Mouse (Mus musculus) spleen, postnatal 14 days (tissue): ENCODE measurements around the gene Eea1.
A peak's percentile ranks its signal among the peaks of the same experiment; 100 is the strongest.
"Not testable (repeated sequence)": the region's sequence is repeated elsewhere in the genome, so short reads cannot be mapped to it uniquely, and the experiment has no call there.

ENCODE experiments used
- DNase-seq, 2 experiments: peaks; one replicate each; pipeline ENCODE4 v3.0.0; 2021 to 2022; ENCODE audit warnings: low spot score in 2 of 2

The Eea1 gene

DNA sequence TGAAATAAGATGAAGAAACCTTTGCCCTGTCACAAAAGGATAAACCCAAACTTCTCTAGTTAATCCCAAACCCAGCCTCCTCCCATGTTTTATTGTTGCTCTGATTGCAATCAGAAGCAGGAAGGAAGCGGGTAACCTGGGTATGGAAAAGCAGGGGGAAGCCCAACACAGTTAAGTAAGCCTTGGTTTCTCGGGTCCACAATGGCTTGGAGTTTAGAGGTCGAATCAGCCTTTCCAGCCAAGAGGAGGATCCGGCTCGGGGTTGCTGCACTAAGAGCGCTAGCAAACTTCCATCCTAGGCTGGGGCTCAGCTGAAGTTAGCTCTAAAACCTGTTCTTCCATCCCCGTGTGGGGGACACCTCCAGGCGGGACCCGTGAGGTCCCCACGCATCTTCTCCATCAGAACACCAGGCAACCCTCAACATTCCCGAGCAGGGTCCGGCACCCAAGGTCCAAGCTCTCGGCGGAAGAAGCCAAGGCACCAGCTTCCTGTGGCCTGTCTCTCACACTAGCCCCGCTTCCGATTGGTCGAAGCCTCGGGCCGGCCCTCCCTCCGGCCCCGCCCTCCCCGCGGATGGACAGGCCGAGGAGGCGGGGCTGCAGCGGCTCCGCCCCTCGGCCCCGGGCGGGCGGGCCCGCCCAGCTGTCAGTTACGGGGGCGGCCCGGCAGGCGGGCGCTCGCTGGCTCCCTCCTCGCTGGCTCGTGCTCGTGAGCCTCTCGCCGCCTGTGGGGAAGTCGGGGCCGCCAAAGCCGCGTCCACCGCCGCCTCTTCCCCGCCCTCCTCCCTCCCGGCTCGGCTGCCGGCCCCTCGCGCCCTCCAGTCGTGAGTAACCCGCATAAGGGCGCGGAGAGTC lies at the start of gene Eea1:
Gene Eea1 (plus strand): TSS at position 605 of the 855 bp plus-strand sequence.
- DNase-seq = peak; percentile 81 to 84

GRCm38 (mm10) chr10:95891214-95891960 lies 49.1 kb upstream of the Eea1 start:
- DNase-seq = no peak

DNA sequence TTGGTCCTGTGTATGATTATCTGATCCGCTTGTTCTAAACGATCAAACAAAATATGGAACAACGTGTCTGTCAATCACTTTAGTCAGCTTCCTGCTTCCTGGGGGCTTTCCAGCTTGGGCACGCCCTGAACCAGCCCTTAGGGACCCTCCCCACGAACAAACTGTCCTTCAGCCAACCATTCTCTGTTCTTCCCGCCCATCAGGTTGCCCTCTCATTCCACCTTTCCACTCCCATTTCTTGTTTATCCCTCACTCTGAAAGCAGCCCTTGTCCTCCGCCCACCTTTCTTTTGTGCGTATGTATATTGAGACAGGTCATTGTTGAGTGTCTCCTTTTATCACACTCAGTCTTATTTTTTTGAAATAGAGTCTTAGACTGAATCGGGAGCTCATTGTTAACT lies 48.3 kb upstream of the Eea1 start:
- DNase-seq = no peak

GRCm38 (mm10) chr10:95893291-95893932 lies 47.0 kb upstream of the Eea1 start:
- no peak for DNase-seq

DNA sequence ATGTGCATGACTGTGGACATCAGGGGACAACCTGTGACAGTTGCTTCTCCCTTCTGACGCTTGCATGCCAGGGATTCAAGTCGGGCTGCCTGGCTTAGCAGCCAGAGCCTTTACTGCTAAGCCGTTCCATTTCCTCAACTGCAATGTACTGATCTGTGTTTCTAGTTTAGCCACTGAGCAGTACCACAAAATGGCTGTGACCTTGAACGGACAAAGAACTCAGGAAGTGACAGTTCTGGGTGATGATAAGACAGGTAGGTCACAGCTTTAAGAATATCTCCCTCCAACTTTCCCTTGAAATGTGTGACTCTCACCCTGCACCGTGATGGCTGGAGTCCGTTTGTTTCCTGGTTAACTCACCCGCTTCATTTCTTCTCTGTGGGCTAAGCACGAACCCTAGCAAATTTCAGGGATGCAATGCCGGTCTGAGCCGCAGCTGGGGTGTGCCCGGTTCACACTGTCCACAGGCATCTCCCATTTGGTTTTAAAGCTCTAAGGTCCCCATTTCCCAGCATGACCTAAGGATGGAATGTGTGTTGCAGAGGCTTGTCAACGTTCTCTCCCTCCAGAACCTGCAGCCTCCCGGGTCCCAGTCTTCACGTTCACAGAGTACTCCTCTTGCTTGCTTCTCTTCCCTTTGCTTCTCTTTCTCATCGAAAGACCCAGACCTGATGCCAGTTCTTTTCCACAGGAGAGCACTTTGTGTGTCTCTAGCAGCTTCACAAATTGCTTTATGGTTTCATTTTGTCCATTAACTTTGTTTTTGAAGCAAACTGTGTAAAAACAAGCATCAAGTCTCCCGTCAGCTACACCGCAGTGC lies 46.2 kb upstream of the Eea1 start:
- no peak for DNase-seq

GRCm38 (mm10) chr10:95894856-95895386 lies 45.5 kb upstream of the Eea1 start:
- peak in 1 of 2 experiments; percentile 9 for DNase-seq

DNA sequence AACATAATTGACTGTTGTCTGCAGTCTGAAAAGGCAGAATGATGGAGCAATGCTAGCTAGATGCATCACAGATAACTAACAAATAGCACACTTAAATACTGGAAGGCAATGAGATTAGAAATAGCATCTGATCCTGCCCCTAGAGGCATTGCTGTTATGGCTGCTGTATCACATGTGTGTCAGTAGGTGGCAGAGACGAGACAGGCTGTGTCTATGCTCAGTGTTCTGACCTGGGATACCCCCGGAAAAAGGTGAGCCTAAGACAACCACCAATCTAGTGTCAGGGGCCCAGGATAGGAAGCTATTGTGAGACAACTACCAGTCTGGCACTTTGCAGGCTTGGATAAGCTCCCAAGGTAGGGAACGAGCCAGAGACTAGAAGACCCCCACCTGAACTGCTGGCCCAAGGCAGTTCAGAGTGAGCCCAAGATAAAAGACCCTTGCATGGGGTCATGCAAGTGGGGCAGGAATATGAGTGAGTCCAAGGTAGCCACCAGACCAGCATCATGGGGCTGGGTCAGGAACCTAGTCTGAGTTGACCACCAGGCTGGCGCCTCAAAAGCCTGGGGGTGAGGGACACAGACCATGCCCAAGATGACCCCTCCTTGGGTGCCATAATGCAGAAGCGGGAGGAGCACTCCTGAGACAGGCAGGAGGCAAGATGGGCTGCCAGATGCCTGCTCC lies 41.8 kb upstream of the Eea1 start:
- DNase-seq = no peak

- DNase-seq = no peak
Measured at GRCm38 (mm10) chr10:95904668-95905067, 35.8 kb upstream of the Eea1 start.

DNA sequence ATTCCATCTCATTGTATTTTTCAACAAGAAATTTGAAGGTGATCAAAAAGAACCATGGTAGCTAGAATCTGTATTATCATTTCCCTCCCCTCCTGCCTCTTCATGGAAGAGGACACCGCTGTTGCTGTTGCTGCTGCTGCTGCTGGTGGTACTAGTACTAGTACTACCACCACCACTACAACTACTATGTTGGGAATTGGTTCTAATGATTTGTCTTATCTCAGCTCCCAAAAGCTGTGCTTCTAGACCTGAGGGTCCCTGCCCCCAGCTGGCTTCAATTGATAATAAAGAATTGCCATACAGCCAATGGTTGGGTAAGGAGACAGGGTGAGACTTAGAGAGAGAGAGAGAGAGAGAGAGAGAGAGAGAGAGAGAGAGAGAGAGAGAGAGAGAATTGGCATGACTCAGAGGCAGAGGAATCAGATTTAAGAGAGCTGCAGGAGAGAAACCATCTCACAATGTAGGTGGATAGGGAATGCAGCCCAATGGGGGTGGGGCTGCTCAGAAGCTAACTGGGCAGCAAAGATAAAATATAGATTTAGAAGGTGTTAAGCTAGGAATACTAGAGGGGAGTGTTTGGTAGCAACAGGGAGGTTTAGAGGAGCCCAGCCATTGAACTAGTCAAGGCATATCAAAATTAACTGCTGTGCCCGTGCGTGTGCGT lies 31.1 kb upstream of the Eea1 start:
- DNase-seq = no peak

- no peak for DNase-seq
Measured at GRCm38 (mm10) chr10:95911016-95911415, 29.4 kb upstream of the Eea1 start.

GRCm38 (mm10) chr10:95914434-95915174 lies 25.8 kb upstream of the Eea1 start:
- no peak for DNase-seq

- no peak for DNase-seq
Measured at GRCm38 (mm10) chr10:95918716-95919115, 21.7 kb upstream of the Eea1 start.

GRCm38 (mm10) chr10:95923263-95924217 lies 16.9 kb upstream of the Eea1 start:
- DNase-seq = no peak

DNA sequence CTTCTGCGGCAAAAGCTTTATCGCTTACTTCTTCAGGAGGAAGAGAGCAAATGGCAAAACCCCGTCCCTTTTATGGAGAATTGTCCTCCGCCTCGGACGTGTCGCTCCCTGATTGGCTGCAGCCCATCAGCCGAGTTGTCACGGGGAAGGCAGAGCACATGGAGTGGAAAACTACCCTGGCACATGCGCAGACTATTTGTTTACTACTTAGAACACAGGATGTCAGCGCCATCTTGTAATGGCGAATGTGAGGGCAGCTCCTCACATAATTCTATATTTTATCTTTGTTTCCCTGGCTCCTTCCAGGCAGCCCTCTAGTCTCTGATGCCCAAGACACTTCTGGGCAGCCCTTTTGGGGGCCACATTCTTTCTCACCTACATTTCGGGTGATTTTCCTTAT lies 6.8 kb upstream of the Eea1 start:
- not testable (repeated sequence) for DNase-seq

DNA sequence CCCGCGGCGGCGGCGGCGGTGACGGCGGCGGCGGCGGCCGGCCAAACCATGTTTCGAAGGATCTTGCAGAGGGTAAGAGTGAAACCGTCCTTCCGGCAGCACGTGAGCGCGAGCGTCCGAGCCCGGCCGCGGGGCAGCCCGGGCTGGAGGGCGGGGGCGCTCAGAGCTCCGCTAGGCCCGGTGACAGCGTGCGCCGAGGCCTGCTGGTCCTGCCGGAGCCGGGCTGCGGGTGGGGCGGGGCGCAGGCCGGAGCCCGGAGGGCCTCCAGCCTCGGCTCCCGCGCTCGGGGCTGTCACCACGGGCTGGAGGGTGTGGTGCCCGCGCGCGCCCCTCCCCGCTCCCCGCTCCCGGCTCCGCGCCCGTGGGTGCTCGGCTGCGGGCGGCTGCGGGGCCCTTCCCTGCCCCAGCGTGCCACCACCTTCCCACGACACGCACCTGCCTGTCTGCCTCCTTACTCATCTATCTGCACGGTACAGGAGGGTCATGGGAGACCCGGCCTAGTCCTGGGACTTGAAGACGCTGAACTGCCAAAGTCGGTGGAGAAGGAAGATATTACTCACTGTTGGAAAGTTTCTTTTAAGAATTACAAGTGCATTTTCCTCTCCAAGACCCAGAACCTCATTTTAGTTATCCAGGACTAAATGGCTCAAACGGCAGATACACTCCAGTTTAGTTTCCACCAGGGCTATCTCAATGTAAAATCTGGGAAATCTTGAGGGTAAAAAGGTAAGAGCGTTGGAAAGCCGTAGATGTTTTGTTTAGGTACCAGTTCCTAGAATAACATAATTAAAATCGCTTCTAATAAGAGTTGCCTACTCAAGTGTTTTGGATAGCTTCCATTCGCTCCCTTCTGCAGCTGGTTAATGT lies 684 bp downstream of the Eea1 start:
- peak; percentile 43 to 50 for DNase-seq

DNA sequence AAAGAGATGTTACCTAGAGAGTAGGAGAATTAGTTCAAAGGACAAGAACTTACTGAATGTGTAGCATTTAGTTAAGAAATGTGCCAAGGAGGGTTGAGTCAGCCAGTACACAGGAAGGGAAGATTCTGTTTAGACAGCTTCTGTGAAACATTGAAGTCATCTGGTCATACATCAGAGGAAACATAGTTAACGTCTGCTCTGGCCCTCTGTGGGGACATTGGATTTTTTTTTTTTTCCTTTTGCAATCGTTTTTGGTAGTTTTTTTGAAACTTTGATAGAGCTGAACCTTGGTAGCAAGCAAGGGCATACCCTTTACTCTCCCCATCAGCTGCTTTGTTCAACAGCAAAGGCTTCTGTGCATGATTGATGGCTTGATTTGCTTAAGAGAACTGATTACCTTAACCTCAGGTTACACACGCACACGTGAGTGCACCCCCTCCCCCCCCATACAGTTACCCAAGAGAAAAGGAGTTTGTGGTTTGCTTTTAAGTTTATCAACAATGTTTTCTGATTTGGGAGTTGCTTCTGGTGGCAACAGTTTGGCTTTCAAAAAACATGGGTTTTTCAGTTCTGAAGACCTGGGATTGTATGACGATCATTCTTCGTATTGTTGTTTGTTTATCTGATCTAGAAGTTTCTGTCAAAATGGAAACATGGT lies 1.4 kb downstream of the Eea1 start:
- DNase-seq = no peak

GRCm38 (mm10) chr10:95945086-95945485 lies 4.6 kb downstream of the Eea1 start:
- no peak for DNase-seq
